Mouse (Mus musculus) forebrain, embryonic 13.5 days (tissue): Measurements from ENCODE around the gene Appl1. TPM values are rescaled to one million over a fixed set of nuclear protein-coding genes. Genes with fewer than 3 reads are reported as not detected.

Experiments
- ATAC-seq: fragments of 200-750 bp; cut with Nextera tagmentation; 2 replicates; pipeline ENCODE4 v1.8.0; 2017
- H3K27ac ChIP-seq: fragments of 300-500 bp; sonication (generic); 2 replicates; pipeline ENCODE4 v1.5.1; 2015; ENCODE audit warnings: inconsistent platforms, mild to moderate bottlenecking, moderate library complexity
- H3K27me3 ChIP-seq: fragments of 300-500 bp; sonication (generic); 2 replicates; pipeline ENCODE4 v1.6.1; 2015; ENCODE audit warnings: mild to moderate bottlenecking, inconsistent platforms
- H3K36me3 ChIP-seq: fragments of 300-500 bp; sonication (generic); 2 replicates; pipeline ENCODE4 v1.6.1; 2015; ENCODE audit warnings: mild to moderate bottlenecking, inconsistent platforms; ENCODE audit not compliant: poor library complexity, severe bottlenecking
- H3K4me1 ChIP-seq: fragments of 300-500 bp; sonication (generic); 2 replicates; pipeline ENCODE4 v1.6.1; 2015; ENCODE audit warnings: inconsistent platforms
- H3K4me2 ChIP-seq: fragments of 300-500 bp; sonication (generic); 2 replicates; pipeline ENCODE4 v1.6.1; 2015; ENCODE audit warnings: inconsistent platforms, mild to moderate bottlenecking, moderate library complexity
- H3K4me3 ChIP-seq: fragments of 300-500 bp; sonication (generic); 2 replicates; pipeline ENCODE4 v1.5.1; 2015; ENCODE audit warnings: mild to moderate bottlenecking, inconsistent platforms
- H3K9ac ChIP-seq: fragments of 300-500 bp; sonication (generic); 2 replicates; pipeline ENCODE4 v1.6.1; 2015; ENCODE audit warnings: mild to moderate bottlenecking, inconsistent platforms
- H3K9me3 ChIP-seq: fragments of 300-500 bp; sonication (generic); replicated peaks from 2 replicates; pipeline ENCODE4 v1.6.1; 2016; ENCODE audit warnings: inconsistent platforms
- WGBS: fragments of 180-500 bp; shearing (Covaris S2); methylation state at CpG from one replicate; pipeline ENCODE4 v1.1.7; 2015; 5-methylcytosine and 5-hydroxymethylcytosine counted together
- polyA plus RNA-seq: library from polyadenylated mRNA; unstranded; fragments of >200 nt; fragmentation: Nextera tagmentation; extraction: Ambion mirVana; gene quantifications from 2 replicates; pipeline ENCODE4 v1.2.1, GENCODE M21; 2015

The Appl1 gene
- polyA plus RNA-seq, 1 experiment from 2014 or later: 62.0 TPM

- Histone ChIP-seq H3K9me3 (peaks cover 5% of the 10 kb centered on the region), H3K36me3 (no peaks in the 10 kb centered on the region), H3K27ac (no peak overlapping the region), H3K4me3 (no peak overlapping the region), H3K27me3 (0 out of 2 replicates have a peak, but pooled peaks cover 2% of the 10 kb centered on the region), H3K4me2 (no peak overlapping the region), H3K9ac (no peak overlapping the region), H3K4me1 (no peaks in the 10 kb centered on the region)
- WGBS: 82% methylated on average over 5 of the region's 5 CpGs
- ATAC-seq: no peak
These were observed 11.1 kb upstream of the Appl1 start for GRCm38 (mm10) chr14:26982150-26982530.

DNA sequence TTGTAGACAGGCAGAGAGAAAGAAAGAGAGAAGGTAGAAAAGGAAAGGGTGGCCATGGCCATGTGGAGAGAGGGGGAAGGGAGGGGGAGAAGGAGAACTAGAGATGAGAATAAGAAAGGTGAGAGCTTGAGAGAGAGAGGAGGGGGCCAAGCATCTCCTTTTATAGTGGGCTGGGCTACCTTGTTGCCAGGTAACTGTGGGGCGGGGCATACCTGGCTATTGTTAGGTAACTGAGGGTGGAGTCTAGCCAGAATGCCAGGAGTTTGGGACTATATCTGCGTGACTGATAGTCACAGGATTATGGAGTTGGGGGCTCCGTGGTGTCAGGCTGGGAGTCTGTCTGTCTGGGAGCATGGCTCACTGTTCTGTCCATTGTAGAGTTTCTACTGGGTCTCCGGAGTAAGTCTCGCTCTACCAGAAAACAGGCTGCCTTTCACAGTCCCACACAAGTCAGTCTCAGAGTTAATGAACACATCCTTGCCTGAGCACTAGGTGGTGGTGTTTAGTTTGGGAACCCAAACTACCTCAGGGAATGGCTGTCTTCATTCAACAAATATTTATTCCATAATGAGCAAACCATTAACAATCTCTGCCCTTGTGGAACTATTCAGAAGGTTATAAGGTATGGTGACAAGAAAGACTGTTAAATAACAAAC is 10.6 kb upstream of the Appl1 start:
- Histone ChIP-seq H3K4me3 (no peak overlapping the region), H3K9me3 (peaks cover 5% of the 10 kb centered on the region), H3K27ac (no peak overlapping the region), H3K27me3 (0 out of 2 replicates have a peak, but pooled peaks cover 5% of the 10 kb centered on the region), H3K36me3 (no peaks in the 10 kb centered on the region), H3K9ac (no peak overlapping the region), H3K4me1 (no peaks in the 10 kb centered on the region), H3K4me2 (no peak overlapping the region)
- 66% methylated on average over 5 of the region's 5 CpGs for WGBS
- no peak for ATAC-seq

GRCm38 (mm10) chr14:26981021-26981420 is 10.0 kb upstream of the Appl1 start:
- Histone ChIP-seq H3K4me2 (no peak overlapping the region), H3K36me3 (no peaks in the 10 kb centered on the region), H3K27me3 (0 out of 2 replicates have a peak, but pooled peaks cover 5% of the 10 kb centered on the region), H3K9me3 (peaks cover 5% of the 10 kb centered on the region), H3K9ac (no peak overlapping the region), H3K4me3 (no peak overlapping the region), H3K4me1 (no peaks in the 10 kb centered on the region), H3K27ac (no peak overlapping the region)
- WGBS: 94% methylated on average over 8 of the region's 8 CpGs
- no peak for ATAC-seq

DNA sequence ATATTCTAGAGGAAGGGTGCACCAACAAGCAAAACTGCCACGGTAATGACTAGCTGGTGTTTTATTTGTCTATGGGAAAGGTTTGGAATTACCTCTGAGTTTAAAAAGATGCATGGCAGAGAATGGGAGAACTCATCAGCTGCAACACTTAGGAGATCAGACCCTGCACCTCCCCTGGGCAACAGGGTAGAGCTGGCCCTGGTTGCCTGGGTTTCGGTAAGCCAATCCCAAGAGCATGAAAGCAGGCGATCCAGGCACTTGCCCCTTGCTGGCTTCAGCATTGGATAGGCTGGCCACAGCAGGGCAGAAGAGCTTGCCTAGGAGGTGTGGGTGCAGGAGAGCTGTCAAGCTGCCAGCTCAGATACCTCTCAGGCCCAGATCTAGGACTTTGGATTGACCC is 8.8 kb upstream of the Appl1 start:
- no peak for ATAC-seq
- Histone ChIP-seq H3K27ac (no peak overlapping the region), H3K4me1 (no peaks in the 10 kb centered on the region), H3K4me3 (no peak overlapping the region), H3K4me2 (no peak overlapping the region), H3K9ac (no peak overlapping the region), H3K9me3 (peaks cover 5% of the 10 kb centered on the region), H3K27me3 (0 out of 2 replicates have a peak, but pooled peaks cover 5% of the 10 kb centered on the region), H3K36me3 (no peaks in the 10 kb centered on the region)
- WGBS: 90% methylated on average over 3 of the region's 3 CpGs

DNA sequence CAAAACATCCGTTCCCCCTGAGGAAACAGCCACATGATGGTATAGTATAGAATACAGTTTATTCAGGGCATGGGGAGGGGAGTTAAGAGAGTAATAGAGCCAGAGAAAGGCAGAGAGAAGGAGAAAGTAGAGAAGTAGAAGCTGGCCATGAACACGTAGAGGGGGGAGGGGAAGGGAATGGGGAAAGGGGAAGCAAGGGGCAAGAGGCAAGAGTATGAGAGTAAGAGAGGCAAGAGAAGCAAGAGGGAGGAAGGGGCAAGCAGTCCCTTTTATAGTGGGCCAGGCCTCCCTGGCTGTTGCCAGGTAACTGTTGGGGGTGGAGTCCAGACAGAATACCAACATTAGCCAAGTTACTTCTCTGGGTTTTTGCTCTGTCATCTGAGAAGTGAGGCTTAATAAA is 6.5 kb upstream of the Appl1 start:
- H3K4me3 ChIP-seq: no peak overlapping the region
- H3K36me3 ChIP-seq: no peaks in the 10 kb centered on the region
- peaks cover 5% of the 10 kb centered on the region for H3K9me3 ChIP-seq
- no peak overlapping the region for H3K4me2 ChIP-seq
- 29% methylated on average over 2 of the region's 2 CpGs for WGBS
- H3K27ac ChIP-seq: no peak overlapping the region
- H3K27me3 ChIP-seq: 0 out of 2 replicates have a peak, but pooled peaks cover 5% of the 10 kb centered on the region
- ATAC-seq: no peak
- no peak overlapping the region for H3K9ac ChIP-seq
- H3K4me1 ChIP-seq: no peaks in the 10 kb centered on the region

DNA sequence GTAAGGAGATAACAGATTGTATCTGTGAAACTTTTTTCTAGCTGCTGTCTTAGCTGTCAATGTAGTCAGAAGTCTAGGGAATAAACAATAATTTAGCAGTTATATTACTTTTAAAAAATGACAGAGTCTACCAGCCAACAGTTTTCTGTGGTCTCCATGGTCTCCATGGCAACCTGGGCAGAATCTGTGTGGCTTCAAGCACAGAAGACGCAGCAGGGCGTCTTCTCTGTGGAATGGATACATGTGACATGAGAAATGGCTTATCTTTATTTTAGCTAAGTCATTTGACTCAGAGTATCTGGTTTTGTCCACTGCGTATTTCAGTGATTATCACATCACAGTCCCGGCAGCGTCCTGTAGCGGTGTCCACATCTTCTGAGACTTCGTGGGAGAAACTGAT is 5.2 kb upstream of the Appl1 start:
- H3K27me3 ChIP-seq: 0 out of 2 replicates have a peak, but pooled peaks cover 5% of the 10 kb centered on the region
- no peak for ATAC-seq
- no peak overlapping the region for H3K4me2 ChIP-seq
- no peak overlapping the region for H3K27ac ChIP-seq
- WGBS: 68% methylated on average over 7 of the region's 7 CpGs
- no peaks in the 10 kb centered on the region for H3K36me3 ChIP-seq
- no peak overlapping the region for H3K9ac ChIP-seq
- H3K4me3 ChIP-seq: no peak overlapping the region
- 0 out of 2 replicates have a peak, but pooled peaks cover 2% of the 10 kb centered on the region for H3K4me1 ChIP-seq
- peaks cover 5% of the 10 kb centered on the region for H3K9me3 ChIP-seq

DNA sequence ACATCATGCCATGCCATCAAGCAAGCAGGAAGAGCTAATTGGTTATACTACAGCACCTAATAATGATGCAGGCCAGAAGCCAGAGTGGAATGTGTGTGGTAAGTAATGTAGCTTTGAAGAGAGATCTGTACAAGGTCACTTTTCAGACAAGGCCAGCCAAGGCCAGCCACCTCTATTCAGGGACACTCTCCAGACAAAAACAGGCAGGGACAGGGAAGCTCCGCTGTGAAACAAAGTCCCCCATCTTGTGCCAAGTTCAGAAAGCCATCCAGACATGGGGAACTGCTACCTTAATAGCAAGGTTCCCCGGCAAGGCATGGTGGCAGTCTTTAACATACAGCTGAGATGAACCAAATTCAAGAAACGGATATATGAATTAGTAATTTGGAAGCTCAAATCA is 4.5 kb upstream of the Appl1 start:
- no peaks in the 10 kb centered on the region for H3K36me3 ChIP-seq
- ATAC-seq: no peak
- H3K27me3 ChIP-seq: 0 out of 2 replicates have a peak, but pooled peaks cover 5% of the 10 kb centered on the region
- H3K4me3 ChIP-seq: no peak overlapping the region
- no peaks in the 10 kb centered on the region for H3K9me3 ChIP-seq
- no peak overlapping the region for H3K27ac ChIP-seq
- 0 out of 2 replicates have a peak, but pooled peaks cover 4% of the 10 kb centered on the region for H3K4me1 ChIP-seq
- no peak overlapping the region for H3K4me2 ChIP-seq
- H3K9ac ChIP-seq: no peak overlapping the region
- 73% methylated on average over 3 of the region's 3 CpGs for WGBS

DNA sequence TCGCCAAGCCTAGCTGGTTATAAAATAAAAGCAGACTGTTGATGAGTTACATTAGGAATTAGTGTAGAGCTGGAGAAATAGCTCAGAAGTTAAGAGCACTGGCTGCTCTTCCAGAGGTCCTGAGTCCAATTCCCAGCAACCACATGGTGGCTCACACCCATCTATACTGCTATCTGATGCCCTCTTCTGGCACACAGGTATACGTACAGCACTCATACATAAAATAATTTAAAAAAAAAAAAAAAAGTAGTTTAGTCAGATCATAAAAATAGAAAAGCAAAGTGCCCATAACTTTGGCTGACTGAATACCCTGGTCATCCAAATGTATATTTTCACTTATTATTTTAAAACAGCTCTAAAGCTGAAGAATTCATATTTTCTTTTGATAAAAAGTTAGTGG is 2.1 kb upstream of the Appl1 start:
- WGBS: 79% methylated on average over 2 of the region's 2 CpGs
- no peak for ATAC-seq
- Histone ChIP-seq H3K4me2 (no peak overlapping the region), H3K27me3 (0 out of 2 replicates have a peak, but pooled peaks cover 5% of the 10 kb centered on the region), H3K9ac (no peak overlapping the region), H3K36me3 (no peaks in the 10 kb centered on the region), H3K4me1 (peaks cover 17% of the 10 kb centered on the region), H3K4me3 (no peak overlapping the region), H3K27ac (no peak overlapping the region), H3K9me3 (no peaks in the 10 kb centered on the region)

DNA sequence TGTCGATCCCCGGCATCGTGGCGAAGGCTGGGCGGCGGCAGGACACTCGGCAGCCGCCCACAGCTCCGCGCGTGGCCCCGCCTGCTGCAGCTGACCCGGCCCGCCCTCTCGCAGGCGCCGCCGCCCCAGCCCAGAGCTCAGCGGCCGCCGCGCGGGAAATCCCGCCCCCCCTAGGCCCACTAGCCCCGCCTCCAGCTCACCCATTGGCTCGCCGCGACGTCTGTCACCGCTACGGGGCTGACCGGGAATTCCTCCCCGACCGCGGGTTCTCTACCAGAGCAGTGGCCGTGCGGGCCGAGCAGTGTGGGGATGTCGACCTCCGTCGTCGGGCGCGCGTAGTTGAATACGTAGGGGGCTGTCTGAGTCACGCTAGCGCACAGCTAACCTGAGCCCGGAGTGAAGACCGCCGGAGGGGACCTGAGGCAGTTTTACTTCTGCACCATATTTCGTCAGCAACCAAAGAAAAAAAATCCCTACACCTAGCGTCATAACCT is 546 bp downstream of the Appl1 start:
- Histone ChIP-seq H3K27ac (peak overlapping the region; percentile 88), H3K4me2 (peak overlapping the region; percentile 66), H3K36me3 (no peaks in the 10 kb centered on the region), H3K4me3 (peak overlapping the region; percentile 88), H3K9me3 (no peaks in the 10 kb centered on the region), H3K9ac (peak overlapping the region; percentile 92), H3K4me1 (peaks cover 23% of the 10 kb centered on the region), H3K27me3 (no peaks in the 10 kb centered on the region)
- WGBS: under 1% methylated on average over 53 of the region's 53 CpGs
- peak; percentile 98 for ATAC-seq

DNA sequence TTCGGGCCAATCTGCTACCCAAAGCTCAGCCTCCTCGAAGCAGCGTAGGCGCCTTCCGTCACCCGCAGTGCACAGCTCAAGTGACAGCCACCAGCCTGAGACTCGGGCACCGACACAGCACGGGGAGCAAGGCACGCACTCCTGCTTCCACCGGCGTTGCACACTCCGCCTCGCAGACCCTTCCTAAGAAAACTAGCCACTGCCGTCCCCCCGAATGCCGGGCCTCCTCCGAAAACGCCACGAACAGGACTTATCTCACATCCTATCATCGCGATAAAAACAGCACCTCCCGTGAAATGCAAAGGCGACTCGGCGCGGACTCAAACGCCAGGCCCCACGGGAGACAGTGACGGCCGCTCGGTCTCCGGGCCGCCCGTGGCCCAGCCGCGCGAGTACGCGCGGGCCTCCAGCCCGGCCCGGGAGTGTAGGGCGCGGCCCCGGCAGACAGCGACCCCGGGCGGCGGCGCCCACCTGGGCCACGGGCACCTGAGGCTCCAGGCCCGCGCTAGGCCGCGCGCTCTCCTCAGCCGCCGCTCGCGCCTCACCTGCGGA is 1.1 kb downstream of the Appl1 start:
- Histone ChIP-seq H3K36me3 (no peaks in the 10 kb centered on the region), H3K4me1 (peaks cover 23% of the 10 kb centered on the region), H3K4me3 (peak overlapping the region; percentile 88), H3K27ac (peak overlapping the region; percentile 88), H3K9me3 (no peaks in the 10 kb centered on the region), H3K27me3 (no peaks in the 10 kb centered on the region), H3K9ac (peak overlapping the region; percentile 92), H3K4me2 (peak overlapping the region; percentile 66)
- WGBS: under 1% methylated on average over 52 of the region's 62 CpGs
- peak; percentile 72 for ATAC-seq

DNA sequence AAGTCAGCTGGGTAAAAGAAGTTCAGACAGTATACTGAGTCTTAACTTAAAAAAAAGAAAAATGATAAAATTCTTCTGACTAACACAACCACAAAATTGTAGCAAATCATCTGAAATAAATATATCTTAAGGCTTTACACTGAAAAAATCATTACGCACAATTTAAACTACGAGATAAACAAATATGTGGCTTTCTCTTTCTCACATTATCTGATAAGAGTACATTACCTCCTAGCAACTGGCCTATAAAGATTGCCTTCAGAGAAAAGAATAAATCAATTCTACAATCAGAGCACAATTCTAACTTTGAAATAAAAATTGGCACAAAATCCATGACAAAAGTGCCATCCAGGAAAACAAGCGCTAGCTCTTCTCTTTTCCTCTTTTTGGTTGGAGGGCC is 1.9 kb downstream of the Appl1 start:
- H3K4me2 ChIP-seq: peak overlapping the region; percentile 66
- no peaks in the 10 kb centered on the region for H3K9me3 ChIP-seq
- 79% methylated on average over 3 of the region's 3 CpGs for WGBS
- no peaks in the 10 kb centered on the region; the same call in 1 of the 2 replicates for H3K36me3 ChIP-seq
- peak overlapping the region; percentile 92 for H3K9ac ChIP-seq
- H3K27me3 ChIP-seq: no peaks in the 10 kb centered on the region
- peaks cover 23% of the 10 kb centered on the region for H3K4me1 ChIP-seq
- peak overlapping the region; percentile 88 for H3K4me3 ChIP-seq
- no peak for ATAC-seq
- H3K27ac ChIP-seq: no peak overlapping the region

DNA sequence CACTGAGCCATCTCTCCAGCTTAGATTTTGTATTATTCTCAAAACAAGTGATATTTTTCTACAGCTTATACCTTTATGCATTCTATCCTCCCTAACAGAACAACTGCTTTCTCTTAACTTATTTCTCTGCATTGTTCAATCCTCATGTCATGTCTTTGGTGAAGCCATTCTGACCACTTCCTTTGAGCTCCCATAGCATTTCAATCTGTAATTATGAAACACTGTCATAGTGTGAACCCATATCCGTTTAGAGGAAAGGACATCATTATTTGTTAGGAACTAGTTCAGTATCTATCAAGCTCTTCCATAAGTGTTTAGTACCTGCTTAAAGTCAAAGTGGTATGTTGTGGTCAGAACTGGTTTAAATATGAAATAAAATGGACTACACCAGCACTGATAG is 10.5 kb downstream of the Appl1 start:
- H3K27me3 ChIP-seq: no peaks in the 10 kb centered on the region
- WGBS: 86% methylated on average over 1 of the region's 1 CpGs
- no peak for ATAC-seq

More for the DNA sequence above, 10.5 kb downstream of the Appl1 start:
- Histone ChIP-seq H3K9ac (no peak overlapping the region), H3K4me1 (no peaks in the 10 kb centered on the region), H3K36me3 (peaks cover 24% of the 10 kb centered on the region; the same call in 1 of the 2 replicates), H3K4me3 (no peak overlapping the region), H3K9me3 (no peaks in the 10 kb centered on the region), H3K27ac (no peak overlapping the region), H3K4me2 (no peak overlapping the region)
